Mouse (Mus musculus) cerebellum, adult 9-11 months (tissue): ENCODE measurements around the gene Gm42674.

Experiments
- DNase-seq: peaks from one replicate; pipeline ENCODE4 v3.0.0; 2022

The Gm42674 gene

DNA sequence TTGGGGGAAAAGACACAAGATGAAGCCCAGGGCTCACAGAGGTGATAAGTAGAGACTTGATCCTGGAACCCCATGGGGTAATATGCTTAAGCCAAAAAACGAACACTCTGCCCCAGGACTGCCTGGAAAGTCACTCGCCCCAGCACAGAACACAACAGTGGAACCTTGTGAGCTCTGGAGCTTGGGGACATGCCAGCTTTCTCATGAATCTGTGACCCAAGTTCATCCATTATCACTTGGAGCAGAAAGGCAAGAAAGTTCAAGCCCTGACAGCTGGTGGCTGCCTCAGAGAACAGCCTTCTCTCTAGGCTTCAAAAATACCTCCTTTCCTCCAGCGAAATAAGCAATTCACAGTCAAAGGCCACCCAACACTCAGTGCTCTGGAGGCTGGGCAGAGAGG lies 2.3 kb upstream of the Gm42674 start:
- DNase-seq = no peak

DNA sequence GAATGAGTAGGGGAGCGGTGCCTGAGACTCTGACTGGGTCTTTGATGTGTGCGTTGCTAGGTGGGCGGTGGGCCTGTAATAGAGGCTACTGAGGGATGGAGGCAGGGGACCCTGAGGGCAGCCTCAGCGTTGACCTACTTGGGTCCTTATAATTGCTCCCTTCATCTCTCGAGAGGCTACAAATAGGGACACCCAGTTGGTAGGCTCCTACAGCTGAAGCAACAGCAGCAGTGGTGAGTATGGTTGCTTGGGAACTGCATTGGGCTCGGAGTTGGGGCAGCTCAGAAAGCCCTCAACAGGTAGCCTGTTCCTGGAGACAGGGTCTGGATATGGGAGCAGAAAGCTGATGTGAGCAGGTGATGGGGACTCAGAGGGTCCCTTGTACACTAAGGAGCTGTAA lies 1.7 kb upstream of the Gm42674 start:
- DNase-seq = no peak

DNA sequence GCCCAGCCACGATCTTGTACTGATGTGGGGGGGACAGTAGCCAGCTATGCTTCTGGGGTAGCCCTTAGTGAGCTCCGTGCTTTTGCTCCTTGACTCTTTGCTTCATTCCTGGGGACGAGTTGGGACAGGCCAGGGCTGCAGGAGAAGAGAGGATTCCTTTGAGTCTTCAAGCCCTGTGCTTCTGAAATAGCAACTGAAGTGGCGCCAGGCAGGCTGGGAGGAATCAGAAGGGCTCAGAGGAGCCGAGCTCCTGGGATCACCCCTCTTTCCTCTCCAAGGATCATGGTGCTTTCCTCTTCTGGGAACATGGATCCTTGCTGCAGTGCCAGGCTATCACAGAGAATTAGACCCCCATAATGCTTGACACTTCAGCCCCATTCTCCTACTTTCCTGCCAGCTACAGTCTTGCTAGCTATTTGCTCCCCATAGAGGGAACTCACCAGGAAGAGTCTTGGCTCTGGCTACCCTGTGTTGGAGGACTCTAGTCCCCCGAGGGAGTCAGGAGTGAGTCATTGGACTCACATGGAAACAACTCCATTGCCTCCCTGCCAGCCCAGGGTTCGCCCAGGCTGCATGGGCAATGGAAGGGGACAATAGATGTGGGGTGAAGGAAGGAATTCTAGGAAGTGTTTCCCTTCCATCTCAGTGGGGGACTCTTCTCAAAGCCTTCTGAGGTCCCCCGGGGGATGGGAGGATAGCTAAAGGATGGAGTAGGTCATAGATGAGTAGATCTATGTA lies 1.1 kb upstream of the Gm42674 start:
- no peak for DNase-seq

DNA sequence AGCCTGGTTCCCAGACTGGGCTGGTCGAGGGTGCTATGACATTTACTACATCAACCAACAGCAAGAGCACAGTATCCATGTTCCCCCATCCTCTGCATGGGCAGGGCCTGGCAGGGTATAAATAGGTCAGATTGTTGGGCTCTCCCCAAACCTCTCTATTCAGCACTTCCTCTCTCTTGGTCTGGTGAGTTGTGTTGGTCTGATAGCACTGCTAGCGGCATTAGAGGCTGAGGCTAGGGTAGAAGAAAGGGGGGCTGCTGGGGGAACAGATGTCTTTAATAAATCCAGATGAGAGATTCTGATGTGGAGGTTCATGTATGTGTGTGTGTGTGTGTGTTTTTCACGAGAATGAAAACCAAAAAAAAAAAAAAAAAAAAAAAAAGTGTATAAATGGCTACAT lies 1.9 kb downstream of the Gm42674 start, which contains the start of gene S100a4:
TSS of gene S100a4 (plus strand) at position 149 of the 400 bp plus-strand sequence.
- no peak for DNase-seq

DNA sequence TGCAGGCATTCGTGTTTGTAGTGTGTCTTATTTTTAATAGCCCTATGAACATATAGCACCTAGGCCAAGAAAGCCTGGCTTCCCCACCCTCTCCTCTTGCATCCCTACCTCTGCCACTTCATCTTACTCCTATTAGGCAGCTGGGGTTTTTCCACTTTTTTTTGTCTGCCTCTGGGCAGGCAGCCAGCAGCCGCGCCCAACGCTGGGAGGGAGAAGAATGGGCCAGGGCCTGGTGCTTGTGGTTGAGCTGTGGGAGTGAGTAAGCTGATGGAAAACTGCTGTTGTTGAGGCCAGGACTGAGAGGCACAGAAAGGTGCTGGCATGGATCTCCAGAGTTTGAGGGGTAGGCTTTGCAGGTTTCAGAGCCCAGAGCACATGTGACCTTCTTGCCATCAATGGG lies 2.7 kb downstream of the Gm42674 start:
- DNase-seq = no peak

DNA sequence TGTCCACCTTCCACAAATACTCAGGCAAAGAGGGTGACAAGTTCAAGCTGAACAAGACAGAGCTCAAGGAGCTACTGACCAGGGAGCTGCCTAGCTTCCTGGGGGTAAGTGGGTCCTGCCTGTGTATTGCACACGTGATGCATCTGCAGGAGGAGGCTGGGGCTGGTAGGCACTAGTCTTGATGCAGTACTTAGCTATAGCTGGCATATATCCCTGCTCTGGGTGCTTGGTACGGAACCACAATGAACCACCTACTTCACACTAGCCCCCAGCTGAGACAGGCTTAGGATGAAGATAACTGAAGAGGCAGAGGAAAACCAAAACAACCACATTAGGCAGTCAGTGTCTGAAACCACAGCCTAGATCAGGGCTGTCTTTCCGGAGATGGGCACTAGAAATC lies 3.3 kb downstream of the Gm42674 start:
- no peak for DNase-seq

DNA sequence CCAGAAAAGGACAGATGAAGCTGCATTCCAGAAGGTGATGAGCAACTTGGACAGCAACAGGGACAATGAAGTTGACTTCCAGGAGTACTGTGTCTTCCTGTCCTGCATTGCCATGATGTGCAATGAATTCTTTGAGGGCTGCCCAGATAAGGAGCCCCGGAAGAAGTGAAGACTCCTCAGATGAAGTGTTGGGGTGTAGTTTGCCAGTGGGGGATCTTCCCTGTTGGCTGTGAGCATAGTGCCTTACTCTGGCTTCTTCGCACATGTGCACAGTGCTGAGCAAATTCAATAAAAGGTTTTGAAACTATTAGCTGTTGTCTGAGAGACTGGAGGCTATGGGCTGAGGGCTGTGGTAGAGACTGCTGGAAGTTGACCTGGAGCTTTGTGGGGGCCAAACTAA lies 4.0 kb downstream of the Gm42674 start:
- no peak for DNase-seq

- no peak for DNase-seq
These were observed 4.5 kb downstream of the Gm42674 start for GRCm38 (mm10) chr3:90606185-90606584.

- DNase-seq = no peak
These were observed 5.7 kb downstream of the Gm42674 start for GRCm38 (mm10) chr3:90607361-90607760.

GRCm38 (mm10) chr3:90608223-90608622 lies 6.5 kb downstream of the Gm42674 start, which contains the start of gene S100a5:
Gene S100a5 (plus strand): TSS chr3:90608523.
- no peak for DNase-seq

DNA sequence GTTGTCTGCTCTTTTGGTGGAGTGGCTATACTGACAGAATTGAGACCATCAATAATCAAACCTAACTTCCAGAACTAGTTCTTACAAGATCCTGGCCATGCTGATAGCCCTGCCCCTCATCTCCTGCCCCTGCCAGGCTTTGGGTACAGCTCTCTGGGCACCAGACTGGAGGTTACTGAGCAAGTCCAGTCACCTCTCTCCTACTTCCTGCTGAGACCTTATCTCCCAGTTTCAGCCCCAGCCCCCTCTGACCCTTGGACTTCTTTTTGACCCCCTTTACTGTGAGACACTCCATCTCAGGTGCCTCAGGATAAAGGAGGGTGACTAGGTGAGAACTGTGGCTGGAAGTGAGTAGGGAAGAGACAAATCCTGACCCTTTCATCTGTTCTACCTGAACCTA lies 7.4 kb downstream of the Gm42674 start:
- no peak for DNase-seq

- no peak for DNase-seq
These were observed 9.8 kb downstream of the Gm42674 start for GRCm38 (mm10) chr3:90611494-90611893.

- no peak for DNase-seq
These were observed 10.4 kb downstream of the Gm42674 start for GRCm38 (mm10) chr3:90612061-90612460.

GRCm38 (mm10) chr3:90612728-90613291 lies 11.1 kb downstream of the Gm42674 start, which contains the start of gene S100a6:
Gene S100a6 (plus strand): TSS chr3:90612882.
- no peak for DNase-seq

GRCm38 (mm10) chr3:90613461-90614147 lies 11.9 kb downstream of the Gm42674 start:
- DNase-seq = no peak

DNA sequence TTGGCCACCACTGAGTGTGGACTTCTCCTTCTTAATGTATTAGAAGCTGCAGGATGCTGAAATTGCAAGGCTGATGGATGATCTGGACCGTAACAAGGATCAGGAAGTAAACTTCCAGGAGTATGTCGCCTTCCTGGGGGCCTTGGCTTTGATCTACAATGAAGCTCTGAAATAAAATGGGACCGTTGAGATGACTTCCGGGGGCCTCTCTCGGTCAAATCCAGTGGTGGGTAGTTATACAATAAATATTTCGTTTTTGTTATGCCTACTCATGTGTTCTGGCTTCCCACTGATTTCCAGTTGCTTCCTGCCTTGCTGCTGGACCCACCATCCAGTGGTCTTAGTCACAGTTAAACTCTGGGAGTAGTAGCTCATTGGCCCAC lies 12.4 kb downstream of the Gm42674 start:
- no peak for DNase-seq

- DNase-seq = no peak
These were observed 13.0 kb downstream of the Gm42674 start for GRCm38 (mm10) chr3:90614611-90615251.

- DNase-seq = peak; percentile 29
These were observed 13.7 kb downstream of the Gm42674 start for GRCm38 (mm10) chr3:90615415-90615814.

- no peak for DNase-seq
These were observed 14.2 kb downstream of the Gm42674 start for GRCm38 (mm10) chr3:90615911-90616310.

- no peak for DNase-seq
These were observed 15.9 kb downstream of the Gm42674 start for GRCm38 (mm10) chr3:90617586-90617985.

DNA sequence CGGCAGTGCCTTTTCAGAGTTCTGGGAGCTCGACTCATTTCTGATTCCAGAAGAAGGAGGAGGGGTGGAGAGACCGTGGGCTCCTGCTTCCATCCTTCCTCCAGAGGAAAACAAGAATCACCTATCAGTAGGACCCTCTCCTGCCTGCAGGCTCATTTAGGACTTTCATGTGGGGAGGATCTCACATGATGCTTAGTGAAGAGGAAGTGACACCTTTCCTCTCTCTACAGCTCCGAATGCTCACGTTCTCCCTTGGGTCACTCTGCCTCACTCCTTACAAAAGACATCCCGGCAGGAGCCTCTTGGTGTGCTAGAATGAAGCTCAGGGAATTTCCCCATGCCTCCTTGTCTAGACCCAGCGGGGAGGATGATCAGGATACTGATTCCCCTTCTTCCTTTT lies 19.8 kb downstream of the Gm42674 start:
- no peak for DNase-seq

DNA sequence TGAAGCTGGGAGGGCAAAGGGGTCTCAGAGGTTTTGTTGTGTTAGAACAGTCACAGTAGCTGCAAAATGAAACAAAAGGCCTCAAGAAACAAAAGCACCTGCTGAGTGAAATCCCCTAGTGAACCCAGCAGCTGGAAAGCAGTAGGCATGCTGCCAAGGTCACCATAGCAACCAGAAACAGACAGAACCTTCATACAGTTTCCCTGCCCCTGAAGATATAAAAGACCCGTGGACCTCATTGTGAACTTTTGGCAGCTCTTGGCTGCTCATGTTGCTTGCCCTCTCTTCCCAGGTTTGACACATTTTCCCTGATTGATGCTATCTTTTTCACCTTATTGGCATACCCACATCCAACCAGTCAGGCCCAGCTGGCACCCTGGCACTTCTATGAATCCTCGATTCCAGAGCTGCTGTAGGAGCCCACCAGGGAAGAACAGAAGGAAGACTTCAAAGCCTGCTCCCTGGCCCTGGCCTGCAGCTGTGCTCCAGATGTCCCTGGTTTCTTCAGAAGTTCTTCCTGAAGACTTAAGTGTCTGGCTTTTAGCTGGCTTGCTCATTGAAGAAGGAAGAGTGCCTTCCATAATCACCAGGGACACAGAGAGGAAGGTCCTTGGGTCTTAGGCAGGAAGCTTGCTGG lies 21.8 kb downstream of the Gm42674 start:
- DNase-seq = no peak

DNA sequence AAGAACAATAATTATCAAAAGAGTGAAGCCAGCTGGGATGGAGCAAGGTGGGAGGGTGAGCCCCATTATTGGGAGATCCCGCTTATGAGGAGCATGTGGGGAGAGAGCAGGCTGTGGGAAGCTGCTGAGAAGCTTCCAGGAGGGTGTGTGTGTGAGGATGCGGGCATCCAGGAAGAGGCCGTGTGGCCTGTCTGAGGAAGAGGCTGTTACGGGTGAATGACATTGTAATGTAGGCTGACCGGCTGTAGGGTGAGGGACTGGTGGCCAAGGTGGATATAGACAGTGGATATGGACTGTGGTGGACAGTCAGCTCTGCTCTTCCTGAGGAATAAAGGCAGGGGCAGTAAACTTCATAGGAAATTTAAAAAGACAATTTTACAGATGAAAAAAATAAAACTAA lies 23.8 kb downstream of the Gm42674 start:
- no peak for DNase-seq
